Mouse (Mus musculus): ENCODE measurements around the gene Fgfr4. TPM values are rescaled to one million over a fixed set of nuclear protein-coding genes. Genes with fewer than 3 reads are reported as not detected.

Gene Fgfr4
- polyA plus RNA-seq, 1 experiment: 0.63 TPM

DNA sequence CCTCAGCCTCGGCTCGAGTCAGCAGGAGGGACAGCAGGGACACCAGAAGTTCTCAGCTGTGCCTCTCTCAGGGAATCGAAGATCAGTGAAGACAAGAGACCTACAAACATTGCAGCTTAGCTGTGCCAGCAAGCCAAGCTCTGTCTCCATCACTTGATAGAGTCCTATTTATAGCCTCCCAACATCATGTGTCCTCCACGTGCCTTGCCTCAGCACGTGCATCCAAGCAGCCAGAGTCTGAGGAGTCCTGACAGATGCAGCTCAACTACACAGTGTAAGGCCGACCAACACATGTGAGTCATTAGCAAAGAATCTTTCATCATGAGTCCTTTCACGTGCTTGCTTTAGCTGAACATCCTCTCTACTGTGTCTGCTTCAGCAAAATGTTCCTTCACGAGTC lies 44.7 kb upstream of the Fgfr4 start:
- Histone ChIP-seq H3K27ac (ENCODE audit: control insufficient read depth, insufficient read depth, low read length) (no peak overlapping the region), H3K4me3 (ENCODE audit: control insufficient read depth, insufficient read depth, low read length) (no peak overlapping the region), H3K27me3 (ENCODE audit: control insufficient read depth, insufficient read depth, low read length) (no peaks in the 10 kb centered on the region), H3K4me1 (replicated peaks; ENCODE audit: control insufficient read depth, insufficient read depth, low read length) (peaks cover 14% of the 10 kb centered on the region), H3K36me3 (ENCODE audit: control insufficient read depth, insufficient read depth, low read length) (no peaks in the 10 kb centered on the region; the same call in 1 of the 2 replicates)
- WGBS: 93% methylated on average over 8 of the region's 8 CpGs
- TF ChIP-seq CTCF (IDR thresholded peaks at IDR 0.05; ENCODE audit: borderline replicate concordance, control insufficient read depth, extremely low read depth, insufficient read depth, low read length, poor library complexity): no peak
- TF ChIP-seq POLR2A (IDR thresholded peaks at IDR 0.05; ENCODE audit: control insufficient read depth, extremely low read depth, insufficient read depth, low read length, poor library complexity): no peak
- DNase-seq: no peak

DNA sequence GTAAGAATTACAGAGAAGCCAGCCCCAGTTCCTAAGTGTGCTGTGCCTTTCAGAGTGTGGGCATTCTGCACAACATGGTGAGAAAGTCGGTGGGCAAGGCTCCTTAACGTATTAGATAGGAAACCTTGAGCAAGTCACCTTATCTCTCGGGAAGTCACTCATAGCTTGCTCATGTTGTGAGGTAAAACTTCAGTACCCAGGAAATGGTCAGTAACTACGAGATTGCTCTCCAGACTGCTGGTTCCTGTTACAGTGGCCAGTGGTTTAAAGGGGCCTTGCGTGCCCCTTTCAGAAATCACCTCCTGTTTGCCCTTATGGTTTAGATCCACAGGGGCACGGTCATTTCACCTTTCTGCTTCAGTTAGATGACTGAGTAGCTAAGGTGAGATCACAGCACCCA lies 38.1 kb upstream of the Fgfr4 start:
- no peak overlapping the region for H3K4me3 ChIP-seq (ENCODE audit: control insufficient read depth, insufficient read depth, low read length)
- DNase-seq: no peak
- H3K4me1 ChIP-seq (replicated peaks; ENCODE audit: control insufficient read depth, insufficient read depth, low read length): peaks cover 10% of the 10 kb centered on the region; the same call in 1 of the 2 replicates
- H3K36me3 ChIP-seq (ENCODE audit: control insufficient read depth, insufficient read depth, low read length): peaks cover 27% of the 10 kb centered on the region
- WGBS: 89% methylated on average over 6 of the region's 6 CpGs
- TF ChIP-seq POLR2A (IDR thresholded peaks at IDR 0.05; ENCODE audit: control insufficient read depth, extremely low read depth, insufficient read depth, low read length, poor library complexity) (no peak), CTCF (IDR thresholded peaks at IDR 0.05; ENCODE audit: borderline replicate concordance, control insufficient read depth, extremely low read depth, insufficient read depth, low read length, poor library complexity) (no peak)
- H3K27ac ChIP-seq (ENCODE audit: control insufficient read depth, insufficient read depth, low read length): no peak overlapping the region
- no peaks in the 10 kb centered on the region for H3K27me3 ChIP-seq (ENCODE audit: control insufficient read depth, insufficient read depth, low read length)

DNA sequence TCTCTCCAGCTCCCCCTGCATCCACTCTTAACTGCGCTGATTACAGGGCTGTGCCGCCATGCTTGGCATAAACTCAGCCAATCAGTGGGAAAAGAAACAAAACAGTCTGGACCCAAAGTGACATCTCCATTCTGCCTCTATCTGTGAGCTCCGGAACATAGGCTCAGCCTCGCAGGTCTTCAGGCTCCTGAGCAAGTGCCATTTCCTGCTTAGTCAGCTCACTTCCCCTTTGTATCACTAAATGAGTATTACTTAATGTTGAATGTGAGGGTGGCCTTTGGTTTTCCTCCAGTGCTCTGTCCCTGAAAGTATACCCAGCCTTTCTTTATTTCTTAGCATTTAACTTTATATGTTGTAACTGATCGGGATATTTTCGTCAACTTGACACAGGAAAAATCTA lies 27.5 kb upstream of the Fgfr4 start:
- Histone ChIP-seq H3K4me3 (ENCODE audit: control insufficient read depth, insufficient read depth, low read length) (no peak overlapping the region), H3K27me3 (ENCODE audit: control insufficient read depth, insufficient read depth, low read length) (no peaks in the 10 kb centered on the region; the same call in 1 of the 2 replicates), H3K4me1 (replicated peaks; ENCODE audit: control insufficient read depth, insufficient read depth, low read length) (no peaks in the 10 kb centered on the region), H3K27ac (ENCODE audit: control insufficient read depth, insufficient read depth, low read length) (no peak overlapping the region), H3K36me3 (ENCODE audit: control insufficient read depth, insufficient read depth, low read length) (peaks cover 39% of the 10 kb centered on the region)
- no peak for TF ChIP-seq POLR2A (IDR thresholded peaks at IDR 0.05; ENCODE audit: control insufficient read depth, extremely low read depth, insufficient read depth, low read length, poor library complexity)
- no peak for TF ChIP-seq CTCF (IDR thresholded peaks at IDR 0.05; ENCODE audit: borderline replicate concordance, control insufficient read depth, extremely low read depth, insufficient read depth, low read length, poor library complexity)
- DNase-seq: no peak
- 74% methylated on average over 6 of the region's 6 CpGs for WGBS

DNA sequence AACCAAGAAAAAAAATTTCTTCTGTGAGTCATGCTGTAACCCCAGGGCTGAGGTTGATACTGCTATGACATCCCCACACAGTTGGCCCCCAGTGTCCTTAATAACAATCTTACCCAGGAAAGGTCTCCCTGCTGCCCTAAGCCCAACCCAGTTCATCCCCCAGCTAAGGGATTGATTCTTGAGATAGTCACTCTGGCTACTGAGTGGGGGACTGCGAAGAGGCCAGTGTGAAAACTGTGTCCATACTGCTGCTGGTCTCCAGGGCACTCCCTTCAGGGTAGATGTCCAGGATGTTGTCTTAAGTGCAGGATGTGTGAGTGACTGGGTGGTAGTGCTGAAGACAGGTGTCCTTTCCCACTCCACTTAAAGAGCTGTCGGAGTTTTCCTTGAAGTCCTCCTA lies 19.0 kb upstream of the Fgfr4 start, which contains the start of gene Gm17617:
Gene Gm17617 (minus strand): TSS at position 101 of the 400 bp plus-strand sequence.
- 100% methylated on average over 2 of the region's 2 CpGs for WGBS
- Histone ChIP-seq H3K36me3 (ENCODE audit: control insufficient read depth, insufficient read depth, low read length) (peaks cover 26% of the 10 kb centered on the region), H3K4me1 (replicated peaks; ENCODE audit: control insufficient read depth, insufficient read depth, low read length) (no peaks in the 10 kb centered on the region), H3K27me3 (ENCODE audit: control insufficient read depth, insufficient read depth, low read length) (no peaks in the 10 kb centered on the region), H3K4me3 (ENCODE audit: control insufficient read depth, insufficient read depth, low read length) (no peak within 1 kb of the TSS), H3K27ac (ENCODE audit: control insufficient read depth, insufficient read depth, low read length) (no peak within 1 kb of the TSS)
- TF ChIP-seq POLR2A (IDR thresholded peaks at IDR 0.05; ENCODE audit: control insufficient read depth, extremely low read depth, insufficient read depth, low read length, poor library complexity) (no peak), CTCF (IDR thresholded peaks at IDR 0.05; ENCODE audit: borderline replicate concordance, control insufficient read depth, extremely low read depth, insufficient read depth, low read length, poor library complexity) (no peak)
- no peak for DNase-seq

DNA sequence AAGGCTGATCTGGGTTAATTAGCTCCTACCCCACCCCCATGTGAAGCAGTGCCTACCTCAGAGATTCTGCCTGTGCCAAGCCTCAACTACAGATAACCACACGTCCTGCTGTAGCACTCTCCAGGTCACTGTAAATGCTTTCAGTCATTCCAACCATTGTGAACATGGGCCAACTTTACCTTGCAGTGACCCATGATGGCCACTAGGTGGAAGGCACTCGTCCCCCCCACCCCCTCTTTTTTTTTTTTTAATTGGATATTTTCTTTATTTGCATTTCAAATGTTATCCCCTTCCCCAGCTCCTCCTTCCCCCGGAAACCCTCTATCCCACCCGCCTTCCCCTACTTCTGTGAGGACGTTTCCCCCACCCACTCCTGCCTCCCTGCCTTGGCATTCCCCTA lies 17.1 kb upstream of the Fgfr4 start:
- H3K4me1 ChIP-seq (replicated peaks; ENCODE audit: control insufficient read depth, insufficient read depth, low read length): no peaks in the 10 kb centered on the region
- H3K36me3 ChIP-seq (ENCODE audit: control insufficient read depth, insufficient read depth, low read length): peaks cover 15% of the 10 kb centered on the region
- WGBS: 19% methylated on average over 5 of the region's 5 CpGs
- TF ChIP-seq CTCF (IDR thresholded peaks at IDR 0.05; ENCODE audit: borderline replicate concordance, control insufficient read depth, extremely low read depth, insufficient read depth, low read length, poor library complexity) (no peak), POLR2A (IDR thresholded peaks at IDR 0.05; ENCODE audit: control insufficient read depth, extremely low read depth, insufficient read depth, low read length, poor library complexity) (no peak)
- no peak overlapping the region for H3K27ac ChIP-seq (ENCODE audit: control insufficient read depth, insufficient read depth, low read length)
- H3K27me3 ChIP-seq (ENCODE audit: control insufficient read depth, insufficient read depth, low read length): no peaks in the 10 kb centered on the region
- DNase-seq: no peak
- H3K4me3 ChIP-seq (ENCODE audit: control insufficient read depth, insufficient read depth, low read length): no peak overlapping the region

DNA sequence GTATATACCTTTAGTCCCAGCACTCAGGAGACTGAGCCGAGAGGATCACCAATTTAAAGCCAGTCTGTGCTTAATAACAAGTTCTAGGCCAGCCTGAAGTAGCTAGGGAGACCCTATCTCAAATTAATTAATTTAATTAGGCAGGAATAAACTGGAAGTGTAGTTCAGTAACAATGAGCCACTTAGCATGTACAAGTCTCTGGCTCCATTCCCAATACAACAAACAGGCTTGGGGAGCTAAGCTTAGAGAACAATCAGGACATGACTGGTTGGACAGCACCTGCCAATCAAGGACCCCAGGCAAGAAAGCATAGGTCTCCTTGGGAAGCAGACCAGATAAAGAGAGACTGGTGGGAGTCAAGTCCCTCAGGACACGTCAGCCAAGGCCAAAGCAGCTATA lies 12.2 kb upstream of the Fgfr4 start:
- Histone ChIP-seq H3K4me1 (replicated peaks; ENCODE audit: control insufficient read depth, insufficient read depth, low read length) (no peaks in the 10 kb centered on the region), H3K36me3 (ENCODE audit: control insufficient read depth, insufficient read depth, low read length) (no peaks in the 10 kb centered on the region), H3K27ac (ENCODE audit: control insufficient read depth, insufficient read depth, low read length) (no peak overlapping the region), H3K4me3 (ENCODE audit: control insufficient read depth, insufficient read depth, low read length) (no peak overlapping the region), H3K27me3 (ENCODE audit: control insufficient read depth, insufficient read depth, low read length) (no peaks in the 10 kb centered on the region)
- TF ChIP-seq CTCF (IDR thresholded peaks at IDR 0.05; ENCODE audit: borderline replicate concordance, control insufficient read depth, extremely low read depth, insufficient read depth, low read length, poor library complexity) (no peak), POLR2A (IDR thresholded peaks at IDR 0.05; ENCODE audit: control insufficient read depth, extremely low read depth, insufficient read depth, low read length, poor library complexity) (no peak)
- 90% methylated on average over 2 of the region's 2 CpGs for WGBS
- DNase-seq: no peak

DNA sequence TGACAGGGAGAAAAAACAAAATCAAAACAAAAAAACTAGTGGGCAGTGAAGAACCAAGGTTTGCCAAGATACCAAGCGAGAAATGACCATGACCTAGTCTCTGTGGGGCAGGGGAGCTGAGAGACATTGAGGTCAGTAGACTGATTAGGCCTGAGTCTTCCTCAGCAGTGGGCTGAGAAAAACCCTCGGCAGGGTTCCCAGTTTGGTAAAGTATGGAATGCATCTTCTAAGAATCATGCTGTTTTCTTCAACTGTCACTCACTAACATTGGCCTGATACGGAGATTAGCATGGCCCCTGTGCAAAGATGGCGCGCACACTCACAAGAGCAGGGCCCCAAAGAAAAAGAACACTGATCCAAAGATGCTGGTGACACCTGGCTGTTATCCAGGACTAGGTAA lies 1.5 kb downstream of the Fgfr4 start:
- Histone ChIP-seq H3K4me3 (ENCODE audit: control insufficient read depth, insufficient read depth, low read length) (no peak overlapping the region), H3K27me3 (ENCODE audit: control insufficient read depth, insufficient read depth, low read length) (peaks cover 8% of the 10 kb centered on the region; the same call in 1 of the 2 replicates), H3K36me3 (ENCODE audit: control insufficient read depth, insufficient read depth, low read length) (no peaks in the 10 kb centered on the region), H3K27ac (ENCODE audit: control insufficient read depth, insufficient read depth, low read length) (no peak overlapping the region), H3K4me1 (replicated peaks; ENCODE audit: control insufficient read depth, insufficient read depth, low read length) (peaks cover 4% of the 10 kb centered on the region)
- TF ChIP-seq POLR2A (IDR thresholded peaks at IDR 0.05; ENCODE audit: control insufficient read depth, extremely low read depth, insufficient read depth, low read length, poor library complexity): no peak
- no peak for TF ChIP-seq CTCF (IDR thresholded peaks at IDR 0.05; ENCODE audit: borderline replicate concordance, control insufficient read depth, extremely low read depth, insufficient read depth, low read length, poor library complexity)
- DNase-seq: no peak
- 97% methylated on average over 5 of the region's 5 CpGs for WGBS
